Mouse (Mus musculus): ENCODE measurements around the gene Cypt14. TPM values are rescaled to one million over a fixed set of nuclear protein-coding genes. Genes with fewer than 3 reads are reported as not detected.

Gene Cypt14
- polyA plus RNA-seq (2017; shearing (Covaris generic)), result not detected

GRCm38 (mm10) chrX:39863504-39863903 lies at the start of gene Cypt14:
Cypt14 (minus strand) TSS chrX:39863604.

Data from effector memory CD4-positive, alpha-beta T cell, adult 7 months (primary cell).